ENCODE assay signal across 8 mouse cellular contexts in genomic region chr4:130102111-130102651, GRCm38 (mm10). TPM values are rescaled to one million over a fixed set of nuclear protein-coding genes. Genes with fewer than 3 reads are reported as not detected.
DNase-seq lines count a peak whose midpoint lies in the region; ATAC-seq lines count a peak whose summit lies in the region.

Pef1 (plus strand) TSS chr4:130102558.

- H3K27ac ChIP-seq in forebrain, embryonic 15.5 days (replicated peaks): no peak within 1 kb of the TSS
- no peak within 1 kb of the TSS; the same call in 1 of the 2 replicates for H3K27ac ChIP-seq in hindbrain, embryonic 13.5 days
- H3K27ac ChIP-seq in liver, embryonic 15.5 days (replicated peaks): no peak within 1 kb of the TSS
- H3K27ac ChIP-seq in neural tube, embryonic 14.5 days (ENCODE audit: low read depth, low read length): no peak within 1 kb of the TSS

- H3K9ac ChIP-seq in forebrain, embryonic 15.5 days (replicated peaks): no peak within 1 kb of the TSS
- H3K9ac ChIP-seq in hindbrain, embryonic 13.5 days: no peak within 1 kb of the TSS
- H3K9ac ChIP-seq in liver, embryonic 15.5 days: no peak within 1 kb of the TSS
- H3K9ac ChIP-seq in neural tube, embryonic 14.5 days (replicated peaks; ENCODE audit: low read depth, low read length): no peak within 1 kb of the TSS

- ATAC-seq in forebrain, embryonic 15.5 days (replicated peaks): no peak
- ATAC-seq in hindbrain, embryonic 13.5 days (ENCODE audit: low FRiP score): no peak
- no peak for ATAC-seq in liver, embryonic 15.5 days (ENCODE audit: insufficient read depth)
- no peak for ATAC-seq in neural tube, embryonic 14.5 days (ENCODE audit: low read depth)

- no peak within 1 kb of the TSS for H3K4me2 ChIP-seq in forebrain, embryonic 15.5 days (replicated peaks)
- H3K4me2 ChIP-seq in hindbrain, embryonic 13.5 days: no peak within 1 kb of the TSS
- no peak within 1 kb of the TSS for H3K4me2 ChIP-seq in liver, embryonic 15.5 days
- H3K4me2 ChIP-seq in neural tube, embryonic 14.5 days (ENCODE audit: low read depth, low read length): no peak within 1 kb of the TSS

- H3K27me3 ChIP-seq in forebrain, embryonic 15.5 days: 0 out of 2 replicates have a peak, but pooled peaks cover 8% of the 10 kb centered on the region
- peaks cover 18% of the 10 kb centered on the region; the same call in 1 of the 2 replicates for H3K27me3 ChIP-seq in hindbrain, embryonic 13.5 days
- peaks cover 28% of the 10 kb centered on the region for H3K27me3 ChIP-seq in liver, embryonic 15.5 days
- no peaks in the 10 kb centered on the region for H3K27me3 ChIP-seq in neural tube, embryonic 14.5 days (ENCODE audit: control insufficient read depth, insufficient read depth, low read length)

- H3K9me3 ChIP-seq in forebrain, embryonic 15.5 days: no peaks in the 10 kb centered on the region
- H3K9me3 ChIP-seq in hindbrain, embryonic 13.5 days: peaks cover 5% of the 10 kb centered on the region; the same call in 1 of the 2 replicates
- no peaks in the 10 kb centered on the region for H3K9me3 ChIP-seq in liver, embryonic 15.5 days (replicated peaks)
- no peaks in the 10 kb centered on the region for H3K9me3 ChIP-seq in neural tube, embryonic 14.5 days (ENCODE audit: control insufficient read depth, low read length)

- no peaks in the 10 kb centered on the region for H3K36me3 ChIP-seq in forebrain, embryonic 15.5 days
- H3K36me3 ChIP-seq in hindbrain, embryonic 13.5 days: no peaks in the 10 kb centered on the region
- H3K36me3 ChIP-seq in liver, embryonic 15.5 days (replicated peaks): no peaks in the 10 kb centered on the region
- H3K36me3 ChIP-seq in neural tube, embryonic 14.5 days (ENCODE audit: control insufficient read depth, insufficient read depth, low read length): no peaks in the 10 kb centered on the region

- 3% methylated on average over 6 of the region's 6 CpGs for WGBS in forebrain, embryonic 15.5 days
- WGBS in hindbrain, embryonic 13.5 days: 2% methylated on average over 6 of the region's 6 CpGs
- 14% methylated on average over 6 of the region's 6 CpGs for WGBS in liver, embryonic 15.5 days (ENCODE audit: insufficient replicate concordance)
- WGBS in neural tube, embryonic 14.5 days: 4% methylated on average over 6 of the region's 6 CpGs

- peaks cover 3% of the 10 kb centered on the region; the same call in 1 of the 2 replicates for H3K4me1 ChIP-seq in forebrain, embryonic 15.5 days
- H3K4me1 ChIP-seq in hindbrain, embryonic 13.5 days (replicated peaks): peaks cover 12% of the 10 kb centered on the region
- peaks cover 18% of the 10 kb centered on the region for H3K4me1 ChIP-seq in liver, embryonic 15.5 days (replicated peaks)
- no peaks in the 10 kb centered on the region for H3K4me1 ChIP-seq in neural tube, embryonic 14.5 days (ENCODE audit: control insufficient read depth, insufficient read depth, low read length)

- no peak for DNase-seq in adrenal gland, adult 18-20 months (ENCODE audit: low spot score in 2 of 2)
- DNase-seq in adrenal gland, adult (ENCODE audit: inconsistent age in 2 of 2, low spot score in 1 of 2): no peak
- DNase-seq in R1 (ENCODE audit: low read depth, low spot score): peak; percentile 99
- no peak for DNase-seq in right cerebral cortex, postnatal 36 days (ENCODE audit: low spot score in 2 of 2)

- H3K4me3 ChIP-seq in forebrain, embryonic 15.5 days: no peak within 1 kb of the TSS
- H3K4me3 ChIP-seq in hindbrain, embryonic 13.5 days: no peak within 1 kb of the TSS
- no peak within 1 kb of the TSS for H3K4me3 ChIP-seq in liver, embryonic 15.5 days (replicated peaks)
- H3K4me3 ChIP-seq in neural tube, embryonic 14.5 days (ENCODE audit: low read depth, low read length): no peak within 1 kb of the TSS

RNA-seq across cellular contexts. Expression of gene Pef1, which starts in this region (rescaled TPM):
- total RNA-seq in adrenal gland, adult 18-20 months (2021): 10 to 100 TPM; 74.1 to 79.0 TPM
- 68.1 and 70.3 TPM in 2 replicates for polyA plus RNA-seq in forebrain, embryonic 15.5 days (2015; fragmentation: Nextera tagmentation; extraction: Ambion mirVana)
- polyA plus RNA-seq in hindbrain, embryonic 13.5 days (2015; fragmentation: Nextera tagmentation; extraction: Ambion mirVana): 65.1 and 65.7 TPM in 2 replicates
- polyA plus RNA-seq in liver, embryonic 15.5 days (2015; fragmentation: Nextera tagmentation; extraction: Ambion mirVana): 41.2 and 46.9 TPM in 2 replicates
- 66.2 and 68.3 TPM in 2 replicates for polyA plus RNA-seq in neural tube, embryonic 14.5 days (2014; fragmentation: Nextera tagmentation; extraction: Ambion mirVana)
